Mouse (Mus musculus) cerebellum, adult 2 months (tissue): ENCODE data around the gene Tram2.

Experiments
- CTCF ChIP-seq: fragments of 200-500 bp; IDR thresholded peaks from 2 replicates; pipeline ENCODE4 v1.5.1; 2011; ENCODE audit warnings: low read depth, mild to moderate bottlenecking, control low read depth, low read length, moderate library complexity, borderline replicate concordance; ENCODE audit not compliant: insufficient read depth
- POLR2A ChIP-seq: fragments of 200-500 bp; IDR thresholded peaks from 2 replicates; pipeline ENCODE4 v1.6.1; 2011; ENCODE audit warnings: low read length, control low read depth, borderline replicate concordance; ENCODE audit not compliant: insufficient read depth

- TF ChIP-seq CTCF (no peak), POLR2A (no peak)
Measured at GRCm38 (mm10) chr1:20969642-20970041, 109.4 kb downstream of the Tram2 start.
